Mouse (Mus musculus): ENCODE data around the gene Cfap298.

Gene Cfap298

GRCm38 (mm10) chr16:90911766-90912165, 23.1 kb downstream of the Cfap298 start:
- DNase-seq (ENCODE audit: low spot score) = no peak

- DNase-seq (ENCODE audit: low spot score) = no peak
These were observed 23.9 kb downstream of the Cfap298 start for GRCm38 (mm10) chr16:90910855-90911533.

- no peak for DNase-seq (ENCODE audit: low spot score)
These were observed 27.7 kb downstream of the Cfap298 start for GRCm38 (mm10) chr16:90907250-90907649.

GRCm38 (mm10) chr16:90903300-90903699, 31.6 kb downstream of the Cfap298 start:
- no peak for DNase-seq (ENCODE audit: low spot score)

- DNase-seq (ENCODE audit: low spot score) = no peak
These were observed 33.5 kb downstream of the Cfap298 start for GRCm38 (mm10) chr16:90901364-90901763.

GRCm38 (mm10) chr16:90899498-90899897, 35.4 kb downstream of the Cfap298 start:
- DNase-seq (ENCODE audit: low spot score) = no peak

GRCm38 (mm10) chr16:90897651-90898050, 37.3 kb downstream of the Cfap298 start:
- DNase-seq (ENCODE audit: low spot score) = no peak

- no peak for DNase-seq (ENCODE audit: low spot score)
These were observed 41.1 kb downstream of the Cfap298 start for GRCm38 (mm10) chr16:90893792-90894191.

GRCm38 (mm10) chr16:90893019-90893418, 41.9 kb downstream of the Cfap298 start:
- no peak for DNase-seq (ENCODE audit: low spot score)

GRCm38 (mm10) chr16:90892081-90892480, 42.8 kb downstream of the Cfap298 start:
- no peak for DNase-seq (ENCODE audit: low spot score)

- DNase-seq (ENCODE audit: low spot score) = no peak
These were observed 43.3 kb downstream of the Cfap298 start for GRCm38 (mm10) chr16:90891601-90892000.

GRCm38 (mm10) chr16:90890683-90891082, 44.2 kb downstream of the Cfap298 start:
- no peak for DNase-seq (ENCODE audit: low spot score)

GRCm38 (mm10) chr16:90885781-90886565, 48.9 kb downstream of the Cfap298 start:
- DNase-seq (ENCODE audit: low spot score) = no peak

GRCm38 (mm10) chr16:90885351-90885750, 49.6 kb downstream of the Cfap298 start:
- no peak for DNase-seq (ENCODE audit: low spot score)

GRCm38 (mm10) chr16:90882501-90882977, 52.4 kb downstream of the Cfap298 start:
- DNase-seq (ENCODE audit: low spot score) = no peak

GRCm38 (mm10) chr16:90878135-90878860, 56.6 kb downstream of the Cfap298 start:
- DNase-seq (ENCODE audit: low spot score) = no peak
